Mouse (Mus musculus): ENCODE data around the gene Baiap2l2.

The Baiap2l2 gene

DNA sequence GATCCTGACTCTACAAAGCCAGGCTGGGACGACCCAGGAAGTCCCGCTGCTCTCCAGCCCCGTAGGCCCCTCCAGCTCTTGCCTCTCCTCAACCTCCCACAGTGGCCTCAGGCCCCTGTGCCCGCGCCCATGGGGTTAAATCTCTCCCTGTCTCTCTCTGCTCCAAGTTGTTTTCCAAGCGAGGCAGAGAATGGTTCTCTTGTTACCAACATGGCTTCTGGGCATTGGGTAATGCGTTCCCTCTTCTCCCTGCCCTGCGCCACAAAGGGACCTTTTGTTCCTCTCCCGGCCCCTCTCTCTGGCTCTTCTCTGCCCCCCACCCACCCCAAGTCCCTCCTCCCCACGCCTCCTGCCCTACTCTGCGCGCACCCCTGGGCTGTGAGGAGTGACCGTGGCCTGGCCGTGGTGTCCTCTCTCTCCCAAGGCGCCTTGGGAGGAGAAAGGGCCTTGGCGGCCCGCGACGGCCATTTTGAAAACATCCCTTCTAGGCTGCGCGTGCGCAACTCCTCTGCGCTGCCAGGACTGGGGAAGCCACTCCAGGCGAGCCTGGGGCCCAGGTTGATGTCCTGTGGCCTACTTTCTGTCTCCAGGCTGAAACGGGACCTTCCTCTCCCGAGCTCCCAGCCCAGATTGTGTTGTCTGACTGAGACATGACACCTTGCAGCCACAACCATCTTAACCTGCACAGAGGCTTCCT is 72.4 kb downstream of the Baiap2l2 start:
- DNase-seq (ENCODE audit: low read depth, low spot score), result no peak

DNA sequence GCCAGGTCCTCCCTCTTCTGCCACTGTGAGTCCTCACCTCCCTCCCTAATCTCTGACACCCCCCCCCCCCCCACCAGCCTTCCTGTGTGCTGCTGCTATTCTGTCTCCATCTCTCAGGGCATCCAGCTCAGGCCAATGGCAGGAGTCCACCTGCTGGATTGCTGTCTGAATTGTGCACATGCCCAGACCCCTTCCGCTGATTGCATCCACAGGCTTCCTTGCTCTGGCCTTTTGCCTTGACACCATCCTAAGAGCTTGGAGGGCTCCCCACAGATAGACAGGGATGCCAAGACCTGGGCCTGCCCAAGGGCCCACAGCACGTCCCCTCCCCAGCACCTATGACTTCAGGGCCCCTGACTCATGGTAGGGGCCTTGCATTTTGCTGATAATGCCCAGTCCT is 75.0 kb downstream of the Baiap2l2 start:
- DNase-seq (ENCODE audit: low read depth, low spot score), result no peak

DNA sequence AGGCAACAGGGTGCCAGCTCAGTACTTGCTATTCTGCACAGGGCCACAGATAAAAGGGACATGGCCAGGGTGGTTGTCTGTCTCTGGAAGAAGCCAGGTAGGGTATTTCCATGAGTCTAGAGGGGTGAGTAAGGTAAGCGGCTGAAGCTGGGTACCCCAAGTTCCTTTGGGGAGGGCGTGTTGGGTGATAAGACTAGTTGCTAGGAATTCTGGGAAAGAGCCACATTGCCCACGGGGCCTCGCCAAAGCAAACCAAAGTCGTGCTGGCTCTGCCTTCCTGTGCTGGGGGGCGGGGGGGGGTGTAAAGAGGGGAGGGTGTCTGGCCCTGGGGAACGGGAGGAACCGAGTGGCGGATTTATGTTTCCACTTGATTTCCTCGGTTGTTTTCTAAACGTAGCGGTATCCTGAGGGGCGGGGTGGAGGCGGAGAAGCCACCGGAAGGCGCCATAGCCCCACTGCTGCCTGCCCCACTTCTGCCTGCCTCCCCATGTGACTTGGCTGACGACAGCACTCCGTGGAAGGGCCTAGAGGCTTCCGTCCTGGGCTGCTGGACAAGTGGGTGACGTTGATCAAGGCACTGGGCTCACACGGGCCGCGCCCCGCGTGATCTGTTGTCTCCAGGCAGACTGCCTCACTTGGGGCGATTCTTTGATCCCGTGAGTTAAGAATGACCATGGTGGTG is 76.4 kb downstream of the Baiap2l2 start:
- no peak for DNase-seq (ENCODE audit: low read depth, low spot score)

DNA sequence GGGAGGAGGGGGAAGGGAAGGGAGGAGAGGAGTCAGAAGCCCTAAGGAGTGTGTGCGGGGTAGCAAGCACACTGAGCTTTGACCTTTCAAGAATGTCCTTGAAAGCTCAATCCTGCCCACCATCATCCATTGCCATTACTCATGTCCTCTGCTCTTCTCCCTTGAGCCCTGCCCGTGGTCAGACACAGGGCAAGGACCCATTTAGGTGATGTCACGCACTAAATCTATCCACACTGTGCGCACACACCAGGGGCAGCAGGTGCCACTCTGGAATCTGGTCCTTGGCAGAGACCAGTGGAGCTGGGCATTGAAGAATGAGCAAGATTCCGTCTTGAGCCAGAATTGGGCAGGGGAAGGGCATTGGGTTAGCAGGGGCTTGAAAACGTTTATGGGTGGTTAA is 77.1 kb downstream of the Baiap2l2 start:
- DNase-seq (ENCODE audit: low read depth, low spot score), result no peak

All from c-Kit-negative CD71-positive TER-119-positive erythroid progenitor cells, embryonic 14.5 days (primary cell).